Mouse (Mus musculus) embryonic facial prominence, embryonic 14.5 days (tissue): ENCODE measurements around the gene Mcoln1. TPM values are rescaled to one million over a fixed set of nuclear protein-coding genes. Genes with fewer than 3 reads are reported as not detected.

Source experiments
- ATAC-seq: fragments of 200-750 bp; cut with Nextera tagmentation; 2 replicates; pipeline ENCODE4 v1.8.0; 2017; ENCODE audit warnings: low read depth, moderate number of reproducible peaks, moderate TSS enrichment
- DNase-seq: peaks from one replicate; pipeline ENCODE4 v3.0.0-alpha.2; 2015; ENCODE audit warnings: low spot score
- H3K27ac ChIP-seq: fragments of 300-500 bp; sonication (generic); replicated peaks from 2 replicates; pipeline ENCODE4 v1.5.1; 2014; ENCODE audit warnings: low read depth, mild to moderate bottlenecking, low read length, moderate library complexity
- H3K27me3 ChIP-seq: fragments of 300-500 bp; sonication (generic); replicated peaks from 2 replicates; pipeline ENCODE4 v1.6.1; 2014; ENCODE audit warnings: low read length; ENCODE audit not compliant: control insufficient read depth, insufficient read depth
- H3K36me3 ChIP-seq: fragments of 300-500 bp; sonication (generic); 2 replicates; pipeline ENCODE4 v1.6.1; 2014; ENCODE audit warnings: low read length, mixed read lengths; ENCODE audit not compliant: control insufficient read depth, insufficient read depth
- H3K4me1 ChIP-seq: fragments of 300-500 bp; sonication (generic); 2 replicates; pipeline ENCODE4 v1.6.1; 2014; ENCODE audit warnings: antibody characterized with exemption, low read length; ENCODE audit not compliant: control insufficient read depth, insufficient read depth
- H3K4me2 ChIP-seq: fragments of 300-500 bp; sonication (generic); 2 replicates; pipeline ENCODE4 v1.6.1; 2014; ENCODE audit warnings: low read depth, mild to moderate bottlenecking, low read length, moderate library complexity, mixed read lengths
- H3K4me3 ChIP-seq: fragments of 300-500 bp; sonication (generic); 2 replicates; pipeline ENCODE4 v1.5.1; 2014; ENCODE audit warnings: low read depth, mild to moderate bottlenecking, low read length
- H3K9ac ChIP-seq: fragments of 300-500 bp; sonication (generic); 2 replicates; pipeline ENCODE4 v1.6.1; 2014; ENCODE audit warnings: low read depth, mild to moderate bottlenecking, low read length, moderate library complexity, mixed read lengths
- H3K9me3 ChIP-seq: fragments of 300-500 bp; sonication (generic); 2 replicates; pipeline ENCODE4 v1.6.1; 2016; ENCODE audit warnings: low read length; ENCODE audit not compliant: control insufficient read depth
- WGBS: fragments of 180-500 bp; shearing (Covaris S2); extraction: QIAGEN DNeasy Blood & Tissue Kit; methylation state at CpG from one replicate; pipeline ENCODE4 v1.1.7; 2014; 5-methylcytosine and 5-hydroxymethylcytosine counted together
- polyA plus RNA-seq: library from polyadenylated mRNA; unstranded; fragments of >200 nt; fragmentation: Nextera tagmentation; extraction: Ambion mirVana; gene quantifications from 2 replicates; pipeline ENCODE4 v1.2.1, GENCODE M21; 2014

Mcoln1 gene
- polyA plus RNA-seq, 1 experiment from 2014 or later, result 36.5 TPM

DNA sequence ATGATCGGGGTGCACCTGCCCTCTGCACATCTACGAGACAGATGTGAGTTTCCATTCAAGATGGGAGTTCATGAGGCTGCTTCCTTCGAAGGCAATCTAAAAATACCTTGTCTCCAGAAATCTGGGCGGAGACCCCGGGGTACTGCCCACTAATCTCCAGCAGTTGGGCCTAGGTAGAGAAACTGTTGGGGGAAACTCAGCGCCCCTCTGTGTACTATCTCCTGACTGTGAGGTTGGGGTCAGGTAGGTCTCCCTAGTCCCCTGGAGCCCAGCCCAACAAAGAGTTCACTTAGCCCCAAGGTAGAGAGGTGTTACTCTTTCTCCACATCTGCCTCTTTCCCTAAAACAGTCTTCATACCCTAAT, 6.4 kb upstream of the Mcoln1 start:
- WGBS, result 35% methylated on average over 6 of the region's 6 CpGs
- Histone ChIP-seq H3K9ac (peak overlapping the region; percentile 98), H3K9me3 (peaks cover 12% of the 10 kb centered on the region; the same call in 1 of the 2 replicates), H3K27ac (peak overlapping the region; percentile 95), H3K4me3 (peak overlapping the region; percentile 97), H3K4me2 (peak overlapping the region; percentile 84), H3K27me3 (no peaks in the 10 kb centered on the region), H3K36me3 (peaks cover 35% of the 10 kb centered on the region), H3K4me1 (peaks cover 4% of the 10 kb centered on the region; the same call in 1 of the 2 replicates)
- ATAC-seq (no peak), DNase-seq (peak; percentile 34)

DNA sequence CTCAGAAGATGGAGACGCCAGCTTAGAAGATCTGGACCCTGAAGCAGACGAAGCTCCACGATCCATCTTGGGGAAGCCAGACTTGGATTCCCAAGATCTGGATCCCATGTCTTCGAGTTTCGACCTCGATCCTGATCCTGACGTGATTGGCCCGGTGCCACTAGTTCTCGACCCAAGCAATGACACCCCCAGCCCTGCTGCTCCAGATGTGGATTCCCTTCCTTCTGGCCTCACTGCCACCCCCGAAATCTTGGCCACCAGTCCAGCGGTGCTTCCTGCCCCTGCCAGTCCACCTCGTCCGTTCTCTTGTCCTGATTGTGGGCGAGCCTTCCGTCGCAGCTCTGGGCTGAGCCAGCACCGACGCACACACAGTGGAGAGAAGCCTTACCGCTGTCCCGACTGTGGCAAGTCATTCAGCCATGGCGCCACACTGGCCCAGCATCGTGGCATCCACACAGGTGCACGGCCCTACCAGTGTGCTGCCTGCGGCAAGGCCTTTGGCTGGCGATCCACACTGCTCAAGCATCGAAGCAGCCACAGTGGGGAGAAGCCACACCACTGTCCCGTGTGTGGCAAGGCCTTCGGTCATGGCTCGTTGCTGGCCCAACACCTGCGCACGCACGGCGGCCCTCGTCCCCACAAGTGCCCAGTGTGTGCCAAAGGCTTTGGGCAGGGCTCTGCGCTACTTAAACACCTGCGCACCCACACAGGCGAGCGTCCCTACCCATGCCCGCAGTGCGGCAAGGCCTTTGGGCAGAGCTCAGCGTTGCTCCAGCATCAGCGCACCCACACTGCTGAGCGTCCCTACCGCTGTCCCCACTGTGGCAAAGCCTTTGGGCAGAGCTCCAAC, 4.5 kb upstream of the Mcoln1 start:
- WGBS, result 96% methylated on average over 38 of the region's 44 CpGs
- Histone ChIP-seq H3K36me3 (peaks cover 35% of the 10 kb centered on the region), H3K27me3 (no peaks in the 10 kb centered on the region), H3K9me3 (peaks cover 12% of the 10 kb centered on the region; the same call in 1 of the 2 replicates), H3K4me3 (no peak overlapping the region), H3K9ac (no peak overlapping the region), H3K4me1 (peaks cover 9% of the 10 kb centered on the region; the same call in 1 of the 2 replicates), H3K4me2 (no peak overlapping the region), H3K27ac (no peak overlapping the region)
- no peak for DNase-seq
- ATAC-seq, result no peak

DNA sequence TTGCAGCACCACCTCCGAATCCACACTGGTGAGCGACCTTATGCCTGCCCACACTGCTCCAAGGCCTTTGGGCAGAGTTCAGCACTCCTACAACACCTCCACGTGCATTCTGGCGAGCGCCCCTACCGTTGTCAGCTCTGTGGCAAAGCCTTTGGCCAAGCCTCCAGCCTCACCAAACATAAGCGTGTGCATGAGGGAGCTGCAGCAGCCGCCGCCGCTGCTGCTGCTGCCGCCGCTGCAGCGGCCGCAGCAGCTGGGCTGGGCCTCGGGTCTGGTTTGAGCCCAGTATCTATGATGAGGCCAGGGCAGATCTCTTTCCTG, 3.9 kb upstream of the Mcoln1 start:
- Histone ChIP-seq H3K9ac (no peak overlapping the region), H3K36me3 (peaks cover 35% of the 10 kb centered on the region), H3K4me1 (peaks cover 13% of the 10 kb centered on the region; the same call in 1 of the 2 replicates), H3K4me3 (no peak overlapping the region), H3K27me3 (no peaks in the 10 kb centered on the region), H3K27ac (no peak overlapping the region), H3K4me2 (no peak overlapping the region), H3K9me3 (peaks cover 12% of the 10 kb centered on the region; the same call in 1 of the 2 replicates)
- DNase-seq (no peak), ATAC-seq (no peak)
- 93% methylated on average over 15 of the region's 15 CpGs for WGBS

DNA sequence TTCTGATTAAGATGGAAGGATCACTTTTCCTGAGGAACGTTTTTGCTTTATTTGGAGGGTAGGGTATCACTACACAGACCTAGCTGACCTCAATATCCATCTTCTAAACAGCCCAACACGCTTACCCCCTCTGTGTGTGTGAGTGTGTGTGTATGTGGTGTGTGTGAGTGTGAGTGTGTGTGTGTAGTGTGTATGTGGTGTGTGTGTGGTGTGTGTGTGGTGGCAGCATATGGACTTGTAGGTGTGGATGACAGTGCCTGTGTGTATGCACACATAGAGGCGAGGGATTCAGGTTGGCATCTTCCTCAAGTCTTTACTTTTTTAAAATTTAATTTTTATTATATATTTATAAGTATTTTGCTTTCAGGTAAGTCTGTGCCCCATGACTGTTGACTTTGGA, 1.7 kb upstream of the Mcoln1 start:
- Histone ChIP-seq H3K4me1 (peaks cover 17% of the 10 kb centered on the region), H3K4me3 (no peak overlapping the region), H3K9ac (no peak overlapping the region), H3K27me3 (no peaks in the 10 kb centered on the region), H3K9me3 (peaks cover 12% of the 10 kb centered on the region; the same call in 1 of the 2 replicates), H3K4me2 (no peak overlapping the region), H3K27ac (no peak overlapping the region), H3K36me3 (peaks cover 35% of the 10 kb centered on the region)
- WGBS, result 88% methylated on average over 3 of the region's 3 CpGs
- ATAC-seq, result no peak
- no peak for DNase-seq

DNA sequence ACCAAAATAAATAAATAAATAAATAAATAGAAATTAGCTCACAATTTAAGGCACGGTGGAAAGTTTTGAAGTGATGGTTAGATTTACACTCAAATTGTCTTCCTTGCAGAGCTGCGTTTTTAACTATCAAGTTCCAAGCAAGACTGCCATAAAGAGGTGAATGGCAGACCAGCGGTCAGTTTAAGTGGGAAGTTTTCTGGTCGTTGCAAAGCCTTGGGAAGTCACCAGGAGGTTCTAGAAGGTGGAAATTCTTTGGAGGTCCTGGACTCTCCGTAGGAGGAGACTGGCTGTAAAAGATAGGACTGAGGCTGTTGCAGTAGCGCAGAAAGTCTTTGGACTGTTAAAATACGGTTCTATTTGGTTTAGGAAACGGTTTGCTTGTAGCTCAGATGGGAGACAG, 506 bp upstream of the Mcoln1 start:
- Histone ChIP-seq H3K4me2 (peak overlapping the region; percentile 78), H3K4me1 (peaks cover 13% of the 10 kb centered on the region), H3K4me3 (peak overlapping the region; percentile 76), H3K9ac (peak overlapping the region; percentile 82), H3K27me3 (no peaks in the 10 kb centered on the region), H3K36me3 (peaks cover 32% of the 10 kb centered on the region), H3K9me3 (peaks cover 10% of the 10 kb centered on the region; the same call in 1 of the 2 replicates), H3K27ac (peak overlapping the region; percentile 94)
- ATAC-seq, result no peak
- WGBS, result 5% methylated on average over 8 of the region's 8 CpGs
- no peak for DNase-seq

DNA sequence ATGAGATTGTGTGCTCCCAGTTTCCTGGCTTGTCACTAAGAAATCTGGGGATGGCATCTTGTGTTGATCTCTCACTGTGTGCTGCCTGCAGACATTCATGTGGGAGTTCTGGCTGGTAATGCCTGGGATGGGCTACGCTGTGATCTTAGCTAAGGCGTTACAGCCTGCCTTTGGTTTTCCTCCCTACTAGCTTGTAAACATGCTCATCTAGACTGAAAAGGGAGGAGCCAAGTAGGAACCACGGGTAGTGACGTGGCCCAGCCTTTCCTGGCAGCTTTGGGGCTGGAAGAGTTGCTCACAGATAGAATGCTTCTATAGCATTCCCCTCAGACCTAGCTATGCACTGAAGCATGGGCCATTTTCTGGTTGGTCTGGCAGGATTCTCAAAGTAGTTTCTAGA, 2.0 kb downstream of the Mcoln1 start:
- Histone ChIP-seq H3K9me3 (no peaks in the 10 kb centered on the region), H3K9ac (no peak overlapping the region), H3K4me3 (no peak overlapping the region), H3K27me3 (no peaks in the 10 kb centered on the region), H3K27ac (no peak overlapping the region), H3K4me2 (no peak overlapping the region), H3K4me1 (peaks cover 13% of the 10 kb centered on the region), H3K36me3 (peaks cover 26% of the 10 kb centered on the region)
- DNase-seq (peak; percentile 2), ATAC-seq (no peak)
- 73% methylated on average over 4 of the region's 4 CpGs for WGBS

DNA sequence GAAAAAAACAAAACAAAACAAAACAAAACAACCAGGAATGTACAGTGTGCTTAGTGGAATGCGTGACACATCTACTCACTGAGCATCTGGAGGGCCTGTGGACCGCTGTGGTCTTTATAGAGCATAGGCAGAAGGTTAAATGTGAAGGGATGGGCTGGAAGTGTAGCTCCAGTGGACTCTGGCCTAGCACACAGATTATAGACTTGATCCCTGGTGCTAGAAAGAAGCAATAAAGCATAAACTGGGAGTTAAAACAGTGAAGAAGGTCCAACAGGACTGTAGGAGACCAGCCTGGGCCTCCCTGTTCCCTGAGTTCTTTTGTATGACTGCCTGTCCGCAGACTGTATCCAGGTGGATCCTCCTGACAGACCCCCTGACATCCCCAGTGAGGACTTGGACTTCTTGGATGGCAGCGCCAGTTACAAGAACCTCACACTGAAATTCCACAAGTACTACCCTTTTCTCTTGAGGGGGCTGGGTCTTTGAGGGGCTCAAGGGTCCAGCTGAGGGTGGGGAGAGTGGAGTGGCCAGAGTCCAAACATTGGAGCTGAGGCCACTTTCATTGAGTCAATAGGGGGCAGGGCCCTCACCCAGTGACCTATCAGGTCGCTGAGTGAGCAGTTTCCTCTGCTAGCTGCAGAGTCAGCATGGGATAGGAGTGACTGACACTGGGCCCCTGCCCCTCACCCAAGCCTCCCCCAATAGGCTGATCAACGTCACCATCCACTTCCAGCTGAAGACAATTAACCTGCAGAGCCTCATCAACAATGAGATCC, 7.9 kb downstream of the Mcoln1 start:
- DNase-seq (no peak), ATAC-seq (no peak)
- H3K9ac ChIP-seq, result no peak overlapping the region
- H3K4me2 ChIP-seq, result no peak overlapping the region
- 87% methylated on average over 6 of the region's 6 CpGs for WGBS
- H3K27me3 ChIP-seq, result no peaks in the 10 kb centered on the region
- no peaks in the 10 kb centered on the region for H3K9me3 ChIP-seq
- H3K27ac ChIP-seq, result no peak overlapping the region
- H3K36me3 ChIP-seq, result peaks cover 78% of the 10 kb centered on the region
- H3K4me1 ChIP-seq, result no peaks in the 10 kb centered on the region
- H3K4me3 ChIP-seq, result no peak overlapping the region

DNA sequence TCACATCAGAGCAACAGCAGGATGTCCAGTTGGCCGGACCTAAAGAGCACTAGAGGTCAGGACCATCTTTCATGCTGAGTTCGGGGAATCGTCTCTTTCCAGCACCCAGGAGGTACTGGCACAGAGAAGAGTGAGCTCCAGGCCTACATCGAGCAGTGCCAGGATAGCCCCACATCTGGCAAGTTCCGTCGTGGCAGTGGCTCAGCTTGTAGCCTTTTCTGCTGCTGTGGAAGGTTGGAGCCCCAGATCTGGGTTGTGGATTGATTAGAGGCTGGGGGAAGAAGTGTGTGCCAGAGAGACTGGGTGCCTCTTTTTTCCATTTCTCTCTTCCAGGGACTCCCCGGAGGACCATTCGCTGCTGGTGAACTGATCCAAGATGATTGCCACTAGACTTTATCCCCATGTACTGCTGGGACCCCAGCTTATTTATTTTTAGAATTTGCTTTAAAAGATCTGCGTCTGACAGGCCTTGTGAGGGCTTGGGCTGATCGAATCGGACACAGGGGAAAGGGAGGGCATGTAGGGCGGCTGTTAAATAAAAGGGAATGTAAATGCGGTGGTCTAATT, 14.5 kb downstream of the Mcoln1 start:
- 27% methylated on average over 13 of the region's 13 CpGs for WGBS
- H3K27me3 ChIP-seq, result no peaks in the 10 kb centered on the region
- no peaks in the 10 kb centered on the region for H3K9me3 ChIP-seq
- H3K4me3 ChIP-seq, result peak overlapping the region; percentile 71
- H3K4me2 ChIP-seq, result peak overlapping the region; percentile 90
- peak overlapping the region; percentile 63 for H3K9ac ChIP-seq
- peaks cover 41% of the 10 kb centered on the region for H3K36me3 ChIP-seq
- 0 out of 2 replicates have a peak, but pooled peaks cover 3% of the 10 kb centered on the region for H3K4me1 ChIP-seq
- H3K27ac ChIP-seq, result peak overlapping the region; percentile 73
- DNase-seq, result no peak
- no peak for ATAC-seq
